ENCODE assay signal across 8 mouse cellular contexts in the genomic region with DNA sequence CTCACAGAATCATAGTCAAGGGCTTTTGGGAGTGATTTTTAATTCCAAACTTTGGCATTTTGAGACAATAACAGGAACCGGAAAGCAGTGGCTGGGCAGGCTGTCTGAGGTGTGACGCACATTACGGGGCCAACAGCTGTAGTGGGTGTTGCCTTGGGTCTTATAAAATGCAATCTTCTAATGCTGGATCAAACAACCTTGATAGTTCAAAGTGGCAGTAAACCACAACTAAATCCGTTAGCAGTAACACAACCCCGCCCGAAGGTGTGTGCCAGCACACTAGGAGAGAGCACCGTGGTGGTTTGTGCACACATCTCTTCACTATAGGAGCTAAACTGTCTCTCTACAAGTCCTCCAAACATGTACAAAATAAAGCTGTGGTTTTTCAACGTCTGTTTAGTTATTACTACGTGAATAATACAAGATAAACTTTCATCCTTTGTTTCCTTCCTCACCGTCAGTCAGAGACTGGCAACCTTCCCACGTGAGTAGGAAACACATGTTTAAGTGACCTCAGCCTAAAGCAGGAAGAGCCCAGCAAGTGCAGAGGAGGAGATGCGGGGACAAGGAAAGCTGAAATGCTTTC.
DNase-seq lines count a peak whose midpoint lies in the region; ATAC-seq and TF ChIP-seq lines count a peak whose summit lies in the region.

No protein-coding gene starts in this region.

- H3K27ac ChIP-seq in kidney, embryonic 16.5 days (ENCODE audit: low read length) = peak overlapping the region; percentile 48
- no peak overlapping the region for H3K27ac ChIP-seq in forebrain, postnatal 0 days (ENCODE audit: low read depth, low read length)

- H3K27me3 ChIP-seq in erythroblast, embryonic 14.5 days (ENCODE audit: control insufficient read depth) = no peaks in the 10 kb centered on the region
- no peaks in the 10 kb centered on the region for H3K27me3 ChIP-seq in kidney, embryonic 16.5 days (ENCODE audit: insufficient read depth, low read length)
- H3K27me3 ChIP-seq in forebrain, postnatal 0 days (ENCODE audit: insufficient read depth, low read length) = no peaks in the 10 kb centered on the region

- H3K4me1 ChIP-seq in erythroblast, embryonic 14.5 days (ENCODE audit: control insufficient read depth) = peaks cover 35% of the 10 kb centered on the region
- peaks cover 11% of the 10 kb centered on the region; the same call in 1 of the 2 replicates for H3K4me1 ChIP-seq in kidney, embryonic 16.5 days (ENCODE audit: insufficient read depth, low read length)
- H3K4me1 ChIP-seq in forebrain, postnatal 0 days (ENCODE audit: insufficient read depth) = no peaks in the 10 kb centered on the region

- no peak overlapping the region for H3K9ac ChIP-seq in kidney, embryonic 16.5 days (replicated peaks; ENCODE audit: low read length)
- no peak overlapping the region for H3K9ac ChIP-seq in forebrain, postnatal 0 days

- TF ChIP-seq CTCF in forebrain, postnatal 0 days (IDR thresholded peaks at IDR 0.05; ENCODE audit: low read depth) = no peak

- no peak for ATAC-seq in erythroblast, adult 5-6 weeks (replicated peaks; ENCODE audit: low FRiP score, poor library complexity, severe bottlenecking)
- no peak; the same call in 1 of the 2 replicates for ATAC-seq in kidney, embryonic 16.5 days (ENCODE audit: low FRiP score, low TSS enrichment)
- no peak for ATAC-seq in forebrain, postnatal 0 days

- no peaks in the 10 kb centered on the region for H3K36me3 ChIP-seq in erythroblast, embryonic 14.5 days (ENCODE audit: control insufficient read depth)
- H3K36me3 ChIP-seq in kidney, embryonic 16.5 days (ENCODE audit: insufficient read depth, low read length) = no peaks in the 10 kb centered on the region
- H3K36me3 ChIP-seq in forebrain, postnatal 0 days (ENCODE audit: insufficient read depth) = no peaks in the 10 kb centered on the region

- no peaks in the 10 kb centered on the region for H3K9me3 ChIP-seq in erythroblast, embryonic 14.5 days (ENCODE audit: control insufficient read depth, low read length)
- H3K9me3 ChIP-seq in kidney, embryonic 16.5 days (ENCODE audit: low read length) = no peaks in the 10 kb centered on the region
- no peaks in the 10 kb centered on the region for H3K9me3 ChIP-seq in forebrain, postnatal 0 days (ENCODE audit: low read length)

- no peak overlapping the region for H3K4me2 ChIP-seq in kidney, embryonic 16.5 days (replicated peaks; ENCODE audit: low read depth, low read length)
- no peak overlapping the region for H3K4me2 ChIP-seq in forebrain, postnatal 0 days (ENCODE audit: low read depth)

- DNase-seq in heart, adult 18-20 months = peak; percentile 72 to 78
- DNase-seq in lung, postnatal 14 days = peak; percentile 64
- DNase-seq in thymus, postnatal 0 days (ENCODE audit: low spot score) = peak; percentile 83
- DNase-seq in layer of hippocampus, adult 9-10 months (ENCODE audit: low spot score) = no peak
- no peak for DNase-seq in forebrain, postnatal 0 days

- 48% methylated on average over 12 of the region's 12 CpGs for WGBS in kidney, embryonic 16.5 days
- WGBS in forebrain, postnatal 0 days = 65% methylated on average over 12 of the region's 12 CpGs

- H3K4me3 ChIP-seq in erythroblast, embryonic 14.5 days (replicated peaks) = peak overlapping the region; percentile 32
- H3K4me3 ChIP-seq in kidney, embryonic 16.5 days (ENCODE audit: low read length) = no peak overlapping the region
- no peak overlapping the region for H3K4me3 ChIP-seq in forebrain, postnatal 0 days (ENCODE audit: low read depth, low read length)

Comparison
In these comparisons a context has a peak if more than half of its experiments do, and no peak if none do; other contexts are left out.
1. DNase-seq: peak in heart, adult 18-20 months (2 of 2), lung, postnatal 14 days (single experiment) and thymus, postnatal 0 days (single experiment); none in layer of hippocampus, adult 9-10 months (single experiment) and forebrain, postnatal 0 days (single experiment).